Comparison of ENCODE assay signal across 9 mouse cellular contexts in genomic region chr19:5810840-5811563, GRCm38 (mm10). TPM values are rescaled to one million over a fixed set of nuclear protein-coding genes. Genes with fewer than 3 reads are reported as not detected.
A peak's percentile ranks its signal among the peaks of the same experiment; 100 is the strongest.
DNase-seq lines count a peak whose midpoint lies in the region; ATAC-seq and TF ChIP-seq lines count a peak whose summit lies in the region.
"Had no signal": no experiment of that assay in that cellular context is flagged by ENCODE, and none has a peak within 500 bp of the region (broad histone marks: within the 10 kb centered on the region; RNA-seq: fewer than 3 reads in every experiment).

No protein-coding gene starts in this region.

- DNase-seq in heart, adult 2 months = peak; percentile 29 to 70
- DNase-seq in heart, postnatal 4 days = no peak
- DNase-seq in adrenal gland, postnatal 10 days = peak; percentile 70
- DNase-seq in hindbrain, embryonic 10.5 days (ENCODE audit: low spot score) = no peak
- no peak for DNase-seq in ovary, postnatal 14 days (ENCODE audit: low spot score)
- DNase-seq in thymus, postnatal 4 days = no peak
- no peak for DNase-seq in layer of hippocampus, postnatal 36 days

- no peak for TF ChIP-seq POLR2A in heart, adult 2 months (IDR thresholded peaks at IDR 0.05; ENCODE audit: insufficient read depth, low read depth, low read length)

- TF ChIP-seq EP300 in heart, adult 2 months (IDR thresholded peaks at IDR 0.05; ENCODE audit: insufficient read depth, low read depth, low read length) = no peak

- H3K9ac ChIP-seq in heart, adult 2 months (ENCODE audit: low read depth, low read length) = peak overlapping the region; percentile 22
- H3K9ac ChIP-seq in midbrain, embryonic 12.5 days (replicated peaks) = 0 out of 2 replicates have a peak overlapping the region, but pooled peaks have one; percentile 21

- H3K36me3 ChIP-seq in heart, adult 2 months (ENCODE audit: control insufficient read depth, insufficient read depth, low read length) = peaks cover 6% of the 10 kb centered on the region; the same call in 1 of the 2 replicates
- H3K36me3 ChIP-seq in hindbrain, embryonic 10.5 days = no peaks in the 10 kb centered on the region
- no peaks in the 10 kb centered on the region for H3K36me3 ChIP-seq in midbrain, embryonic 12.5 days
- H3K36me3 ChIP-seq: G1E had no signal

- no peak overlapping the region for H3K4me3 ChIP-seq in heart, adult 2 months
- peak overlapping the region; percentile 9; the same call in 1 of the 2 replicates for H3K4me3 ChIP-seq in hindbrain, embryonic 10.5 days
- no peak overlapping the region for H3K4me3 ChIP-seq in midbrain, embryonic 12.5 days

- no peak for TF ChIP-seq CTCF in heart, adult 2 months (IDR thresholded peaks at IDR 0.05)

- no peaks in the 10 kb centered on the region for H3K27me3 ChIP-seq in heart, adult 2 months (ENCODE audit: control insufficient read depth, insufficient read depth, low read length)
- no peaks in the 10 kb centered on the region for H3K27me3 ChIP-seq in hindbrain, embryonic 10.5 days (ENCODE audit: insufficient read depth, poor library complexity, severe bottlenecking)
- no peaks in the 10 kb centered on the region for H3K27me3 ChIP-seq in midbrain, embryonic 12.5 days

- H3K79me2 ChIP-seq in heart, adult 2 months (replicated peaks; ENCODE audit: control insufficient read depth, insufficient read depth, low read length) = no peaks in the 10 kb centered on the region

- no peak overlapping the region for H3K4me2 ChIP-seq in midbrain, embryonic 12.5 days (replicated peaks)

- H3K9me3 ChIP-seq in hindbrain, embryonic 10.5 days = no peaks in the 10 kb centered on the region
- no peaks in the 10 kb centered on the region for H3K9me3 ChIP-seq in midbrain, embryonic 12.5 days
- H3K9me3 ChIP-seq: G1E had no signal

- ATAC-seq in midbrain, embryonic 12.5 days (ENCODE audit: low FRiP score, low read depth) = no peak

- intact Hi-C loops in heart, adult 2 months (cut with DNase I) = no loop called here

- H3K27ac ChIP-seq in heart, adult 2 months = peak overlapping the region; percentile 96
- H3K27ac ChIP-seq in hindbrain, embryonic 10.5 days = peak overlapping the region; percentile 88
- H3K27ac ChIP-seq in midbrain, embryonic 12.5 days (replicated peaks) = peak overlapping the region; percentile 85

- H3K4me1 ChIP-seq in heart, adult 2 months (ENCODE audit: control insufficient read depth, insufficient read depth, low read length) = peaks cover 50% of the 10 kb centered on the region
- peaks cover 83% of the 10 kb centered on the region for H3K4me1 ChIP-seq in hindbrain, embryonic 10.5 days (replicated peaks)
- peaks cover 58% of the 10 kb centered on the region for H3K4me1 ChIP-seq in midbrain, embryonic 12.5 days

- 39% methylated on average over 9 of the region's 9 CpGs for WGBS in heart, adult 2 months
- WGBS in hindbrain, embryonic 10.5 days = 82% methylated on average over 9 of the region's 9 CpGs
- 78% methylated on average over 9 of the region's 9 CpGs for WGBS in midbrain, embryonic 12.5 days

RNA-seq across cellular contexts. Expression of gene Scyl1, which starts 39.8 kb away (rescaled TPM):
- total RNA-seq in heart, adult 2 months (2021) = 10 to 100 TPM; 57.2 to 70.0 TPM
- 95.6 and 113 TPM in 2 replicates for polyA plus RNA-seq in heart, adult 2 months (2012; rRNA removed)
- total RNA-seq in heart, postnatal 4 days (2021) = 10 to 100 TPM; 60.6 to 69.0 TPM
- 10 to 100 TPM; 86.7 to 96.5 TPM for total RNA-seq in adrenal gland, postnatal 10 days (2021)
- polyA plus RNA-seq in hindbrain, embryonic 10.5 days (2016; fragmentation: Nextera tagmentation; extraction: Ambion mirVana) = 68.2 and 69.5 TPM in 2 replicates
- 63.6 and 68.4 TPM in 2 replicates for polyA plus RNA-seq in midbrain, embryonic 12.5 days (2016; fragmentation: Nextera tagmentation; extraction: Ambion mirVana)
- 10 to 100 TPM; 75.6 to 75.9 TPM for total RNA-seq in layer of hippocampus, postnatal 36 days (2021)

Comparison
In these comparisons a context has a peak if more than half of its experiments do, and no peak if none do; other contexts are left out.
1. DNase-seq: peak in heart, adult 2 months (2 of 2) and adrenal gland, postnatal 10 days (single experiment); none in heart, postnatal 4 days (single experiment), hindbrain, embryonic 10.5 days (single experiment), ovary, postnatal 14 days (single experiment), thymus, postnatal 4 days (single experiment) and layer of hippocampus, postnatal 36 days (0 of 2).
2. Peak in every context shown above with its lines, with median percentiles within 50 percentile points of each other: H3K27ac ChIP-seq.